8 mouse cellular contexts compared by ENCODE assay signal in the genomic region with DNA sequence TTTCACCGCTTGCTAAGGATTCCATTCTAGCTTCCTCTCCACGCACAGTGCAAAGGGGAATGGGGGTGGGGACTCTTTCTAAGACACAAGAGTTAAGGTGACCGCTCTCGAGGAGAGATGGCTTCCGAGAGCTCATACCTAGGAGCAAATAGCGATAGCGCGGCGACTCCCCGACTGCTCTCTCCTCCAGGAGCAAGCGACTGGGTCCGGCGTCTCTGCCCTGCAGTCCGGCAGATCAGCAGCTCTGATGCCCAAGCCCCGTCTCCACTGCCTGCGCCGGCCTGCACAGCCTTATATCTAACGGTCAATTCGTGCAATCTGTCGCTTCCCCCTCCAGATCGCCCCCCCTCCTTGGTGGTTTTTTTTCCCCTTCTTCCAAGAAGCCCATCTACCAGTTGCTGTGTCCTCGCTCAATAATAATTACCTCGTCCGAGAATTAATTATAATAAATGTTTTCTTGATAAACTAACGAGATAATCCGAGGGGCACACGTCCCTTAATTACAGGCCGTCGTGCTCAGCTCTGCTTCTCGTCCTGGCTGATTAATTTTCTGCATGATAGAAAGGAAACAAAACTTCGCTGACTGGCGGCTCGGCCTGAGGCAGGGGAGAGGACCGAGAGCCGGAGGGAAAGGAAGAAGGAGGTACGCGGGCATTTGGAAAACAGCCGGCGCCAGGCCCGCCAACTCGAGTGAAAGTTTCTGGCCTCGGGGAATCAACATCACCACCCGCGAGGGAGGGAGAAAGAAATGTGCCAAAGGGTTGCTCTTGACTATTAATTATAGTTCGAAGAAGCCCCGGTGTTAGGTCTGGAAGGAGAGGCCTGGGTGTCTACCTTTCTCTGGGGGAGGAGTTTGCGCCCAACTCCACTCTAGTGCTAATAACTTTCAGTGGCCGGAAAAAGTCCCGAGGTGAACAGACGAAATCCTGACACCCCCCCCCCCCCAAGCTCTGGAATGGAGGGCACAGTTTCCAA. TPM values are rescaled to one million over a fixed set of nuclear protein-coding genes. Genes with fewer than 3 reads are reported as not detected.
A peak's percentile ranks its signal among the peaks of the same experiment; 100 is the strongest.
DNase-seq lines count a peak whose midpoint lies in the region; ATAC-seq and TF ChIP-seq lines count a peak whose summit lies in the region.

No protein-coding gene starts in this region.

- peak; percentile 23 for DNase-seq in adrenal gland, postnatal 14 days
- DNase-seq in adrenal gland, adult 8-10 months = no peak
- peak; percentile 77 for DNase-seq in forebrain, embryonic 10.5 days (ENCODE audit: extremely low spot score, low spot score)
- no peak for DNase-seq in right cerebral cortex, postnatal 36 days (ENCODE audit: low spot score in 2 of 2)
- no peak for DNase-seq in Muller cell, postnatal 12 days (ENCODE audit: inconsistent ontology term)
- DNase-seq in thymus, adult 2 months = no peak

- H3K9me3 ChIP-seq in ES-Bruce4 (replicated peaks; ENCODE audit: control insufficient read depth, insufficient read depth, low read length, poor library complexity, severe bottlenecking) = no peaks in the 10 kb centered on the region
- no peaks in the 10 kb centered on the region for H3K9me3 ChIP-seq in forebrain, embryonic 10.5 days
- no peaks in the 10 kb centered on the region for H3K9me3 ChIP-seq in intestine, postnatal 0 days (ENCODE audit: control insufficient read depth)

- TF ChIP-seq CTCF in ES-Bruce4 (IDR thresholded peaks at IDR 0.05; ENCODE audit: low read depth, low read length) = no peak
- TF ChIP-seq CTCF in intestine, postnatal 0 days (IDR thresholded peaks at IDR 0.05; ENCODE audit: low read depth) = no peak
- no peak for TF ChIP-seq CTCF in thymus, adult 2 months (IDR thresholded peaks at IDR 0.05; ENCODE audit: borderline replicate concordance, control insufficient read depth, extremely low read depth, insufficient read depth, low read length, poor library complexity)

- no peak overlapping the region for H3K4me2 ChIP-seq in intestine, postnatal 0 days (replicated peaks; ENCODE audit: low read depth)

- H3K27ac ChIP-seq in ES-Bruce4 (ENCODE audit: insufficient read depth, low read length) = no peak overlapping the region
- H3K27ac ChIP-seq in forebrain, embryonic 10.5 days = peak overlapping the region; percentile 95
- no peak overlapping the region for H3K27ac ChIP-seq in intestine, postnatal 0 days (ENCODE audit: low read depth, low read length)
- H3K27ac ChIP-seq in thymus, adult 2 months (ENCODE audit: control insufficient read depth, insufficient read depth, low read length) = no peak overlapping the region

- no peak for TF ChIP-seq EP300 in ES-Bruce4 (IDR thresholded peaks at IDR 0.05; ENCODE audit: insufficient read depth, low read depth, low read length)

- peaks cover 36% of the 10 kb centered on the region for H3K27me3 ChIP-seq in ES-Bruce4 (ENCODE audit: control insufficient read depth, insufficient read depth, low read length, poor library complexity, severe bottlenecking)
- peaks cover 93% of the 10 kb centered on the region for H3K27me3 ChIP-seq in forebrain, embryonic 10.5 days (ENCODE audit: poor library complexity, severe bottlenecking)
- peaks cover 95% of the 10 kb centered on the region for H3K27me3 ChIP-seq in intestine, postnatal 0 days (replicated peaks; ENCODE audit: control insufficient read depth, insufficient read depth, low read length)
- H3K27me3 ChIP-seq in thymus, adult 2 months (ENCODE audit: control insufficient read depth, insufficient read depth, low read length) = peaks cover 30% of the 10 kb centered on the region

- peak overlapping the region; percentile 55 for H3K4me3 ChIP-seq in ES-Bruce4 (ENCODE audit: low read depth, low read length)
- peak overlapping the region; percentile 69 for H3K4me3 ChIP-seq in forebrain, embryonic 10.5 days
- H3K4me3 ChIP-seq in intestine, postnatal 0 days (ENCODE audit: low read depth, low read length) = peak overlapping the region; percentile 21; the same call in 1 of the 2 replicates
- no peak overlapping the region for H3K4me3 ChIP-seq in thymus, adult 2 months (ENCODE audit: control insufficient read depth, insufficient read depth, low read length)

- no peaks in the 10 kb centered on the region for H3K4me1 ChIP-seq in ES-Bruce4 (ENCODE audit: control insufficient read depth, insufficient read depth, low read length)
- peaks cover 93% of the 10 kb centered on the region for H3K4me1 ChIP-seq in forebrain, embryonic 10.5 days
- H3K4me1 ChIP-seq in intestine, postnatal 0 days (replicated peaks; ENCODE audit: control insufficient read depth, insufficient read depth, low read length) = no peaks in the 10 kb centered on the region
- H3K4me1 ChIP-seq in thymus, adult 2 months (replicated peaks; ENCODE audit: control insufficient read depth, insufficient read depth, low read length) = no peaks in the 10 kb centered on the region

- under 1% methylated on average over 50 of the region's 50 CpGs for WGBS in forebrain, embryonic 10.5 days
- WGBS in intestine, postnatal 0 days = 2% methylated on average over 50 of the region's 50 CpGs
- WGBS in thymus, adult 2 months = 6% methylated on average over 49 of the region's 50 CpGs

- no peak for TF ChIP-seq POLR2A in ES-Bruce4 (IDR thresholded peaks at IDR 0.05; ENCODE audit: insufficient read depth, low read length)
- TF ChIP-seq POLR2A in thymus, adult 2 months (IDR thresholded peaks at IDR 0.05; ENCODE audit: control insufficient read depth, extremely low read depth, insufficient read depth, low read length, poor library complexity) = no peak

- no peaks in the 10 kb centered on the region for H3K36me3 ChIP-seq in ES-Bruce4 (ENCODE audit: control insufficient read depth, insufficient read depth, low read length, poor library complexity, severe bottlenecking)
- peaks cover 23% of the 10 kb centered on the region for H3K36me3 ChIP-seq in forebrain, embryonic 10.5 days (replicated peaks)
- no peaks in the 10 kb centered on the region for H3K36me3 ChIP-seq in intestine, postnatal 0 days (ENCODE audit: control insufficient read depth, insufficient read depth)
- H3K36me3 ChIP-seq in thymus, adult 2 months (ENCODE audit: control insufficient read depth, insufficient read depth, low read length) = no peaks in the 10 kb centered on the region

- ATAC-seq in intestine, postnatal 0 days = no peak

- H3K9ac ChIP-seq in ES-Bruce4 (ENCODE audit: low read depth, poor library complexity, severe bottlenecking) = no peak overlapping the region
- H3K9ac ChIP-seq in intestine, postnatal 0 days (ENCODE audit: low read depth, low read length) = no peak overlapping the region

RNA-seq across cellular contexts. Expression of a gene that starts 8.5 kb away (rescaled TPM):
- total RNA-seq in adrenal gland, postnatal 14 days (2021) = not detected in 2 replicates
- not detected for total RNA-seq in adrenal gland, adult 8-10 months (2022)
- polyA plus RNA-seq in ES-Bruce4 (2011; ENCODE audit: insufficient read depth, insufficient read length, low read depth, missing spikeins) = 45.0 and 51.6 TPM in 2 replicates
- polyA plus RNA-seq in forebrain, embryonic 10.5 days (2016; fragmentation: Nextera tagmentation; extraction: Ambion mirVana) = 59.1 and 68.9 TPM in 2 replicates
- polyA plus RNA-seq in intestine, postnatal 0 days (2015; fragmentation: Nextera tagmentation; extraction: Ambion mirVana) = not detected in 2 replicates
- polyA plus RNA-seq in thymus, adult 2 months (2012; rRNA removed) = 0.11 TPM in 1 of 2 replicates, not detected in the other

Comparison
In these comparisons a context has a peak if more than half of its experiments do, and no peak if none do; other contexts are left out.
1. DNase-seq: peak in adrenal gland, postnatal 14 days (single experiment) and forebrain, embryonic 10.5 days (single experiment); none in adrenal gland, adult 8-10 months (single experiment), right cerebral cortex, postnatal 36 days (0 of 2), Muller cell, postnatal 12 days (single experiment) and thymus, adult 2 months (single experiment).
2. RNA of a gene that starts 8.5 kb away (polyA plus RNA-seq): 59.1 to 68.9 TPM in forebrain, embryonic 10.5 days and 45.0 to 51.6 TPM in ES-Bruce4; 0.11 TPM in thymus, adult 2 months and not detected in intestine, postnatal 0 days; every median in the first group is over 10 times any median in the second.